8 mouse cellular contexts compared by ENCODE assay signal in genomic region chr19:38930788-38931565, GRCm38 (mm10). TPM values are rescaled to one million over a fixed set of nuclear protein-coding genes. Genes with fewer than 3 reads are reported as not detected.
A peak's percentile ranks its signal among the peaks of the same experiment; 100 is the strongest.
DNase-seq lines count a peak whose midpoint lies in the region; ATAC-seq lines count a peak whose summit lies in the region.

Hells (plus strand) TSS chr19:38930915.

- peak within 1 kb of the TSS; percentile 99 for H3K4me2 ChIP-seq in heart, embryonic 15.5 days
- H3K4me2 ChIP-seq in liver, embryonic 13.5 days, result peak within 1 kb of the TSS; percentile 98
- H3K4me2 ChIP-seq in stomach, embryonic 14.5 days (replicated peaks; ENCODE audit: low read depth, low read length), result peak within 1 kb of the TSS; percentile 75

- H3K4me3 ChIP-seq in heart, embryonic 15.5 days, result peak within 1 kb of the TSS; percentile 88
- peak within 1 kb of the TSS; percentile 87 for H3K4me3 ChIP-seq in liver, embryonic 13.5 days (replicated peaks)
- peak within 1 kb of the TSS; percentile 76 for H3K4me3 ChIP-seq in stomach, embryonic 14.5 days (ENCODE audit: low read depth, low read length)

- H3K27ac ChIP-seq in heart, embryonic 15.5 days, result peak within 1 kb of the TSS; percentile 82
- peak within 1 kb of the TSS; percentile 73 for H3K27ac ChIP-seq in liver, embryonic 13.5 days
- H3K27ac ChIP-seq in stomach, embryonic 14.5 days (ENCODE audit: low read length), result peak within 1 kb of the TSS; percentile 84

- H3K9ac ChIP-seq in heart, embryonic 15.5 days, result peak within 1 kb of the TSS; percentile 91
- peak within 1 kb of the TSS; percentile 93 for H3K9ac ChIP-seq in liver, embryonic 13.5 days
- peak within 1 kb of the TSS; percentile 60 for H3K9ac ChIP-seq in stomach, embryonic 14.5 days (replicated peaks; ENCODE audit: low read depth, low read length)

- peak; percentile 89 for ATAC-seq in heart, embryonic 15.5 days (replicated peaks; ENCODE audit: insufficient number of reproducible peaks, insufficient read depth, low FRiP score, low read depth)
- ATAC-seq in liver, embryonic 13.5 days (ENCODE audit: low read depth), result peak; percentile 90
- peak; percentile 92 for ATAC-seq in stomach, embryonic 14.5 days (ENCODE audit: insufficient number of reproducible peaks, insufficient read depth, low FRiP score, low read depth)

- DNase-seq in CD8-positive naive resting alpha-beta T cell, adult 2 months (ENCODE audit: low read depth in 2 of 2, low spot score in 2 of 2), result peak; percentile 80 to 83
- DNase-seq in c-Kit-negative CD71-positive TER-119-positive erythroid progenitor cells, embryonic 14.5 days (ENCODE audit: low read depth, low spot score), result peak; percentile 77
- DNase-seq in fibroblast of lung, adult 2 months (ENCODE audit: low read depth), result peak; percentile 46
- DNase-seq in kidney, postnatal 14 days, result peak; percentile 89
- peak; percentile 83 for DNase-seq in liver, embryonic 13.5 days
- peak; percentile 76 to 85 for DNase-seq in natural killer cell, adult 2 months (ENCODE audit: low spot score in 2 of 2)

- WGBS in heart, embryonic 15.5 days, result under 1% methylated on average over 76 of the region's 76 CpGs
- under 1% methylated on average over 75 of the region's 76 CpGs for WGBS in liver, embryonic 13.5 days (ENCODE audit: insufficient replicate concordance)
- under 1% methylated on average over 74 of the region's 76 CpGs for WGBS in stomach, embryonic 14.5 days

- peaks cover 9% of the 10 kb centered on the region for H3K4me1 ChIP-seq in heart, embryonic 15.5 days (replicated peaks)
- peaks cover 30% of the 10 kb centered on the region for H3K4me1 ChIP-seq in liver, embryonic 13.5 days (replicated peaks)
- H3K4me1 ChIP-seq in stomach, embryonic 14.5 days (ENCODE audit: control insufficient read depth, insufficient read depth, low read length), result no peaks in the 10 kb centered on the region

- H3K27me3 ChIP-seq in heart, embryonic 15.5 days, result no peaks in the 10 kb centered on the region
- no peaks in the 10 kb centered on the region for H3K27me3 ChIP-seq in liver, embryonic 13.5 days
- H3K27me3 ChIP-seq in stomach, embryonic 14.5 days (ENCODE audit: control insufficient read depth, insufficient read depth, low read length), result no peaks in the 10 kb centered on the region

- H3K36me3 ChIP-seq in heart, embryonic 15.5 days, result no peaks in the 10 kb centered on the region; the same call in none of the 2 replicates
- peaks cover 34% of the 10 kb centered on the region for H3K36me3 ChIP-seq in liver, embryonic 13.5 days
- peaks cover 8% of the 10 kb centered on the region for H3K36me3 ChIP-seq in stomach, embryonic 14.5 days (ENCODE audit: control insufficient read depth, insufficient read depth, low read length)

- H3K9me3 ChIP-seq in heart, embryonic 15.5 days (replicated peaks), result no peaks in the 10 kb centered on the region
- no peaks in the 10 kb centered on the region for H3K9me3 ChIP-seq in liver, embryonic 13.5 days (replicated peaks)
- no peaks in the 10 kb centered on the region for H3K9me3 ChIP-seq in stomach, embryonic 14.5 days (ENCODE audit: control insufficient read depth, low read depth, low read length)

RNA-seq across cellular contexts. Expression of gene Hells, which starts in this region (rescaled TPM):
- 20.3 and 20.4 TPM in 2 replicates for polyA plus RNA-seq in heart, embryonic 15.5 days (2015; fragmentation: Nextera tagmentation; extraction: Ambion mirVana)
- 33.0 and 52.0 TPM in 2 replicates for polyA plus RNA-seq in liver, embryonic 13.5 days (2015; fragmentation: Nextera tagmentation; extraction: Ambion mirVana)
- polyA plus RNA-seq in stomach, embryonic 14.5 days (2014; fragmentation: Nextera tagmentation; extraction: Ambion mirVana), result 49.4 and 49.9 TPM in 2 replicates

Comparison
In these comparisons a context has a peak if more than half of its experiments do, and no peak if none do; other contexts are left out.
1. Peak in every context shown above with its lines: DNase-seq, ATAC-seq, H3K4me3 ChIP-seq and H3K27ac ChIP-seq.